Mouse (Mus musculus): ENCODE measurements at regions not wholly inside any gene's neighbourhood (a gene's known extent, or its start where the extent isn't known, plus 50 kb on each side); places are given as distances from the start of the nearest gene placed in this dataset.

DNA sequence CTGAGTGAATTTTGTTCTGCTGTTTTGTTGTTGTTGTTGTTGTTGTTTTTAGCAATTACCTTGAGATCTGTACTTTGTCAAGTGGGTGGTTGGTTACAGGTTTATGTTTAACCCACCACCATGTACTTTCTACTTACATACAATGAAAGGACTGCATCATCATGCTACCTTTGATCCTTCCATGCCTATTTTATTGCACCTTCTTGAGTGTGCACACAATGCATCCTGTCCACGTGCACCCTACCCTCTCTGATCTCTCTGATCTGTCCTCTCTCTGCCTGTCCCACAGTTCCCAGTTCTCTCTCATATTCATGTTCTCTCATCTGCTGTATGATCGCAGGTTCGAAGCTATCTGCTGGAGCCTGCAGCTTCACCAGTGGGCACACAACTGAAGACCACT lies 59.9 kb upstream of the Gas1 start:
- no peak for DNase-seq

DNA sequence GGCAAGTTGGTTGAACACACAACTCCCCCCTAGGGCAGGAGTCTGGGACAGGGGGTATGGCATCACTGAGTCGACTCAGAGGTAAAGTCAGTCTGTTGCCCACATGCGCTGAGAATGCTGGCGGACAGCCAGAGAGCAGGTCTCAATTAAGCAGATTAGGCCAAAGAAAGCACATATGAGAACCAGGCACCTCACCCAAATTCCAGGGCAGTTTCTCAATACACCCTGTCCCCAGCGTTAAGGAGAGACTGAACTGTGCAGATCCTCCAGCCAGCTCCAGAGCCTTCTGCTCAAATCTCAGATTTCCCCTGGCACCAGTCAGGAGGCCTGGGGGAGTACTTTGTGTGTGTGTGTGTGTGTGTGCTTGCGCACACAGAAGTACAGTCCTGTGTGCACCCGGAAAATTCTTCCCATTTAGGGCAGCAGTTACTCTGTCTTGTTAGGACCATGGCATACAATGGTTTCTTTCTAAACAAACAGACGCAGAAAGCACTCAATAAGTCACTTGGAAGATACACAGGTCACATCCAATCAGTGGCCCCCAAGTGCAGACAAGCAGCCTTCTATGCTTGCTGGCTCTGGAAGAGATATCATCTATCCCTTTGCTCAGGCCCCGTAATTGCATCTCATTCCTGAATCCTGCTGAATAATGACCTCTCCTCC lies 65.4 kb upstream of the Gas1 start:
- DNase-seq: peak in 1 of 2 experiments; percentile 3

DNA sequence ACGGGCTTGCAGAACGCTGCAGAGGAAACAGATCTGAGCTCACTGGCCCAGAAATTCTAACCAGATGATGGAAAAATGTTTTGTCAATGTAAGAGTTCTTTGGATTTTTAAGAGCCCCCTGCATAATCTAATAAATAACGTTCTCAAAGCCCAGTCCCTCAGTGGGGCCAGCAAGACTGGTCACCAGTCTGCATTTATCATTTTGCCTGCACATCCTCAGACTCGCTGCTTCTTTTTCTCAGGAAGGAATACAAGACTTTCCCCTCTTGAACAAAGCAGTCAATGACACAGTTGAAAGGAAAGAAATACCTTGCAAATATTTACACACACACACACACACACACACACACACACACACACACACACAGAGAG lies 65.9 kb upstream of the Gas1 start:
- DNase-seq: no peak

DNA sequence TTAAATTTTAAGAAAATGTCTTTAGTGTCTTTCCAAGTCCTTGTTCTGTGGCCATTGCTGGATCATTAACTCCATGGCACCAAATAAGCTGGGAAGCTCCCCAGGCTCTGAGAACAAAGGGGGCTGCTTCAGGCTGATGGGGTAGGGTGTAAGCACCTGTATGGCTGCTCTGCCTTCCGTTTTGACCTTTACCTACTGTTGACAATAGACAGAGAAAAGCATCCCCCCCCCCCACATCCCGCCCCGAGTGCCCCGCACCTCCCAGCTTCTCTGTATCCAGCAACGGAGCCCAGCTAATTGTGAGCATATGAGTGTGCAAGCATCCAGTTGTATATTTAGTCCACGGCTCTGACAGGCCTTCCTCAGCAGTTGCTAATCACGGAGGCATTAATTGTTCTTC lies 78.0 kb upstream of the Gas1 start:
- no peak for DNase-seq

DNA sequence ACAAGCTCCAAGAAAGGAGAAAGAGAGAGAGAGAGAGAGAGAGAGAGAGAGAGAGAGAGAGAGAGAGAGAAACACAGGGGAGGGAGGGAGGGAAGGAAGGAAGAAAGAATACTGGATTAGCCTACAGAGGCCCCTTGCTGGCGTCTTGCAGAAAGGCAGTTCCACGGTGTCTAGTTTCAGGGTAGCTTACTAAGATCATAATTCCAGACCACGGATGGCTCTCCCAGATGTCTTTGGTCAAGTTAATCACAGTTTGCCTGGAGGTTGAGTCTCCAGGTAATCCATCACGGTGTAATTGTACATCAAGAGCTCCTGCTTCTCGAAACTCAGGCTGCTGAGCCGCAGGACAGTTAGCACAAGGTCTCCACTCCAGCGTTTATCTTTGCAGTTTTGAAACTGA lies 78.5 kb upstream of the Gas1 start:
- DNase-seq: no peak

DNA sequence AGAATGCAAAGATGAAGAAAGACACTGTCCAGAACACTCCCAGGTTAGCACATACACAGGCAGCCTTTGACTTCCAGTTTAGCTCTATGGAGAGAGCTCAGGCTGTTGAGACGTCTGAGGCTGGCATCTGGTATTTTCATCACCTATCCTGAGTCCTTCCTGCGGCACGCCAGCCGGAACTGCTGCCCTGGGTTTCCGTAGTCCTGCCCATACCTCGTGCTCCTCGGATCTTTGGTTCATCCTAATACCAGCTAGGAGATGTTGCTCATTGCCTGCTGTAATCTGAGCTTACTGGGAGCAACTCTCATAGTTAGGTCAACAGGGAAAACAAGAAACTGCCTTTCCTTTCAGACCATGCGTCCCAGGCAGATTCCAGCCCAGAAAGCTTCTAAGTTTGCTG lies 79.8 kb upstream of the Gas1 start:
- no peak for DNase-seq

DNA sequence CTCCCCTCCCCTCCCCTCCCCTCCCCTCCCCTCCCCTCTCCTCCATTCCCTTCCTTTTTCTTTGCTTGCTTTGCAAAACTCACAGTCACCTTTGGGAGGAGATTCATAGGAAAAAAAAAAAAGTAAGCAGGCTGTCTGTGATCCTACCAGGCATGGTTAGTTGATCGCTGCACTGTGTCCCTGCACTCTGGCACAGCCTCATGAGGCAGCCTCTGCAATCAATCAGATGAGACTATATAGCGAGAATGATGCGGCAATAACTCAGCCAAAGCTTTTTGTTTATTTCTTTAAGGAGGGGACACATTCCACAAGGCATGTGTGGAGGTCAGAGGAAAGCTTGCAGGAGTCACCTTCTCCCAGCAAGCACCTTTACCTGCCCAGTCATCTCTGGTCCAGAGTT lies 80.7 kb upstream of the Gas1 start:
- DNase-seq: no peak

DNA sequence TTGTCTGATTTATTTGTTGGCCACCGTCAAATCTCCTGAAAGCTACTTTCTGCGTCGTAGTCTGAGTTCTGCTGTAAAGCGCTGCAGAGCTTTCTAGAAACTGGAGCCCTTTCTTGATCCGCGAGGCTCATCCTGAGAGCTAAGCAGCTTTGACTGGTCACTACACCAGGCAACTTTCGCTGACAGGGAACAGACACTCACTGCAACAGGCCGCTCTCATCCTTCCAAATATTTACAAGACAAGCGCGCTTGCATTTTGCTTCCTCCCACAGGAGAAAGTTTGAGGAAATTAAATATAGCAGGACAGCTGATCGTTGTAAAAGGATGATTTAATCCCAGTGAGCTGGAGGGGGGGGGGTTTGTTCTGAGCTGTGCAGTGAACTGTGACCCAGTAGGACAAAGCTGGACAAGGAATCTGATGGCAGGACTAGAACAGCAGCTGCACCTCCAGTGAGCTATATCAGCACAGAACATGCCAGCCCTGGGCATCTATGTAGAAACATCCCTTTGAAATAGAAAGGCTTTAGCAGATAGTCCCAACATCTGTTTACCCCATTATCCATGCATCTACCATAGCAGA lies 85.4 kb upstream of the Gas1 start:
- no peak for DNase-seq

DNA sequence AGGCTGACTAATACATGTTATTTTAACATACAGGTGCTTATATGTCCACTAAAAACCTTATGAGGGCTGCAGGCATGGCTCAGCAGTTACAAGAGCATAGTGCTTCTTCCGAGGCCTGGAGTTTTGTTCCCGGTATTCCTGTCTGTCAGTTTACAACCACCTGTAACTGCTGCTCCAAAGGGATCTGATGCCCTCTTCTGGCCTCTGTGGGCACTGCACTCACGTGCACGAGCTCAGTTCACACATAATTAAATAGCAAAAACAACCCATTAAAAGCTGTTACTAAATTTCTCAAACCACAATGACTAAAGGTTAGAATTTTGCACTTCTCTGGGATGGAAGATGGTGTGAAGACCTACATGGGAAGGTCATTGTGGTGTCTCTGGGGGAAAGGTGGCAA lies 87.3 kb upstream of the Gas1 start:
- no peak for DNase-seq

DNA sequence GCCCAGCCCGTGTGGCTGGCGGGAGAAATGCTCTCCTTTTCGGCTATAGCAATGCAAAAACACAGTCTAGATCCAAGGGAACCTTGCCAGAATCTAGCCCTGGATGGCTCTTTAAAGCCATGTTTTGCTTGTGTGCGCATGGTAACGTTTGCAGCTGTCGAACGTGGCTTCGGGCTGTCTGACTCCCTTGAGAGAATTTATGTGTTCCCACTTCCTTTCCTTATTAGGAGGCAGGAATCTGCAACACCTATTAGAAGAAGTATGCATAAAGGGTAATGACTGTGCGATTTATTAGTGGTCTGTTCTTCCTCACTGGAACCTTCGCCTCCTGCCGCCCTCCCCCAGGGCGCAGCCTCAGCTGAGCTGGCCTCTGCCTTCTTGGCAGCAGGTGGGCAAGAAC lies 90.4 kb upstream of the Gas1 start:
- DNase-seq: no peak

DNA sequence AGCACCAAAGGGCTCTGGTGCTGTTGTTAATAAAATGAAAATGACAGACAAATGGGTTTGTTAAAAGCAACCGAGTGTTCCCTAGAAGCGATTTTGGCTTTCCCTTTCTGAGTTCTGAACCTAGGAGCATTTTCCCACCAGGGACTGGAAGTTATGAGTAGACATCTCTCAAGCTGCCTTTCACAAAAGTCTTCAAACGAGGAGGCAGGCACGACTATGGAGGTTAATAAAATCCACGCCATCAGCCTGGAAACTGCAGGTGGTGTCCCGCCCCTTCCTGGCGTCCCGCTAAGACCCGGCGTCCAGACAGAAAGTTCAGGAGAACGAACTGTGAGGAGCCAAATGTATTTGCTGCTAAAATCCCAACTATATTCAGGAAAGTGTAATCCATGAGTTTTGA lies 91.1 kb upstream of the Gas1 start:
- DNase-seq: no peak

DNA sequence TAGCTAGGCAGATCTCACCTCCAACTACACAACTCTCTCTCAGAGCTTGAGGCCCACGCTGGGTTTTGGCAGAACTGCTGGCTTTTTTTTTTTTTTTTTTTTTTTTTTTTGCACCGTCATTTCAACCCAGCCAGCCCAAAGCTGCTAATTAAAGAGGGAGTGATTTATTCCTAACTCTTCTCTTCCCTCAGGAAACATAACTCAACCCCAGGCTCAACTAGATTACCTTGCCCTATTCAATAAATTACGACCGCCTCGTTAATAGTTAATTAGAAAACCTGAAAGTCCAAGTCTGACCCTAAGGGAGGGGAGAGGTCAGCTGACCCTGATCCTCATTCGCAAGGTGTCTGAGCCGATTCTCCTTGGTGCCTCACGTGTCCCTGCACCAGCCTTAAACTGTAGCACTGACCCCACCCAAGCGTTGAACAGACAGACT lies 92.3 kb upstream of the Gas1 start:
- DNase-seq: no peak

DNA sequence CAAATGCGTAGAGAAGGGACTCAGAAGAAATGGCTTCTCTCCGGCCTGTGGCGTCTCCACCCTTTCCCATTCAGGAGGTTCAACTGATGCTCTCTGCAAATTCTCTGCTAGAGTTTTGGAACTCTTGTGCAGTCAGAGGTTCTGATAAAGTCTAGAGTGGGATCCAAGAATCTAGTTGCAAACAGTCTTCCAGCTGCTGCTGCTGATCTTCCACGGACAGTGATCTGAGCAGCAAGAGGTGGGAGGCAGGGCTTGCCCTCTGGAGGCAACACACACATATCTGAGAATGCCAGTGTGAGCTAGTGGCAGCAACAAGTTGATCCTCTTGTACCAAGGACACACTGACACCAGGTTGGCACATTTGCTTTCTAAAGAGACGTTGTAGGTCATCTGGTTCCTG lies 93.4 kb upstream of the Gas1 start:
- DNase-seq: no peak

DNA sequence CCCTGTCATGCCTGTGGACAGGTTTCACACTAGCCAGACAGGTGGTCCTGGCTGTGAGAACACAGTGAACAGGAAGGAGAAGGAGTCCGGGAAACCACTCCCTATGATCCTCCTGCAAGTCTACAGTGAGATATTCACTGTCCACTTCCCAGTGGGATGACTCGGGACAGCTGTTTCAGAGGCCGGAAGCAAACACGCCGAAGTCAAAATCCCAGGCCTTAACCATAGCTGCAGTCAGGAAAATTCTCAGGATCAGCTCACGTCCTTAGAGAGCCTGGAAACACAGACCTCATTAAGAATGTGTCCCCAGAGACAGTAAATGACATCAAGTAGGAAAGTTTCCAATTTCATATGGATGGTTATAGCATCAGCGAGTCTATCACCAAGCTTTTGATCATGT lies 96.2 kb upstream of the Gas1 start:
- no peak for DNase-seq

DNA sequence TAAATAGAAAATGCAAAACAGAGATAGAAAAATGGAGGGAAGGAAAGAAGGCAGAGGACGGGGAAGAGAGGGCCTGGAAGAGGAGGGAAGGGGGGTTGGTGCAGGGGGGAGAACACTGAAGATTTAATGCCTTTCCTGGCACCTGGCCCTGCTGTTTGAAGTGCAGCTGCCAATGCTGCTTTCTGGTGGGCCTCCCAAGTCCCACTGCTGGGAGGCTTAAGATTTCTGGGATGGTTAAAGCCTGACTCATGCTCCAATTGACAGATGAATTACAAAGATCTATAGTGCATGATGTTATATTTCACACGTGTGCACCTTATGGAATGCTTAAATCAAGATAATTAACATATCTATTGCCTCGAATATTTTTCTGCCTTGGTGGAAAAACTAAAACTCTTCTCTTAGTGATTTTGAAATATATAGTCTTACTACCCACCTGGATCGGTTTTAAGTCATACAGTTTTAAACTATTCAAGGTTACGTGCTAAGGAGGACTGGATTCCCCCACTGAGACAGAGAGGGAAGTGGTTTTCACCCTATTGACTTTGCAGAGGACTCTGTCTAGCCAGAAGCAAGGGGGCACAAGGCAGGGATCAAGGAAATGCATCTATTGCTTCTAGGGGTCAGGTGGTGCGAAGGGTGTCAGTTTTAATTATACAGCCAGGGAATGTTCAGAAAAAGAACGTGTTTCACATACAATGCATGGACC lies 105.5 kb upstream of the Gas1 start:
- DNase-seq: no peak

DNA sequence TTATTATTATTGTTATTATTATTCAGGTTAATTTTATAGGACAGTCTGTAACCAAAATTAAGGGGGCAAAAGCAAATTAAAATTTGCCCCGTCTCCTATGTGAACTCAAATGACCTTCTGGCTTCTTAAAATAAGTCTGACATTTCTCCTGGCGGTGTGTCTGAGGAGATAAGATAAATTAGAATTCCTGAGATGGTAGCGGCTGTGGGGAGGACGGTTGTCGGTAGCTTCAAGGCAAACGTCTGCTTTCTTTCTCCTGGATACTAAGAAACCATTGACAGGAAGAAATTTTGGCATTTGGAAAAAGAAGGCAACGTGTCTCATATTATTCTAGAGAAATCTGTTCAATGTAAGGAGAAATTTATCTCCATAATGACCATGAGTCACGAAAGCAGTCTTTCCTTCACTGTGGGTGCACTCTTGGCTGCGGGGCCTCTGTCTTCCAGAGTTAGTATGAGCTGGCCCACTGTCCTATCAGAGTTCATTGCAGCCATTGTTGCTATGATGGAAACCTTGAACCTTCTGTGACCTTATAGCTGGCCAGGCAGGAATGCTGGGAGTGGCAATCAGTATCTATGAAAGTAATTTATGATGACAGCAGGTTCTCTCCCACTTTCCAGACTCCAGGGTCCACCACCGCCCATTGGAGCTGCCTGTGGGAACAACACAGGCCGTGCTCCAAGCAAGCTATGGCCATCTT lies 109.5 kb upstream of the Gas1 start:
- no peak for DNase-seq

DNA sequence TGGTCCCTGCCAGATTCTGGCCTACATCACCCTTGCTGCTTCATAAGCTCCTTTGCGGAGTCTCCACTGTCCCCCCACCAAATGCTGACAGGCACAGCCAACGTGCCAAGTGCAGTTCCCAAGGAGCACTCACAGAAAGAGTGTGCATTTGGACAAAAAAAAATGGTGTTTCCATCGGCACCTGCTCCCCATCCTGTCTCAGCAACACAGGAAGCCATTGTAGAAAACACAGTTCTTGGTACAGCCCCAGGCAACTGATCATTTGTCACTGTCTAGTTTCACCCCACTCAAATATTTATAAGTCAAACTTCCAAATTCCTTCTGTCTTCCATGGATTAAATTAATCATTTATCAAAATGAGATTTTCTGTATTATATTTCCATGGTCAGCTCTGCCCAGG lies 112.5 kb upstream of the Gas1 start:
- no peak for DNase-seq

DNA sequence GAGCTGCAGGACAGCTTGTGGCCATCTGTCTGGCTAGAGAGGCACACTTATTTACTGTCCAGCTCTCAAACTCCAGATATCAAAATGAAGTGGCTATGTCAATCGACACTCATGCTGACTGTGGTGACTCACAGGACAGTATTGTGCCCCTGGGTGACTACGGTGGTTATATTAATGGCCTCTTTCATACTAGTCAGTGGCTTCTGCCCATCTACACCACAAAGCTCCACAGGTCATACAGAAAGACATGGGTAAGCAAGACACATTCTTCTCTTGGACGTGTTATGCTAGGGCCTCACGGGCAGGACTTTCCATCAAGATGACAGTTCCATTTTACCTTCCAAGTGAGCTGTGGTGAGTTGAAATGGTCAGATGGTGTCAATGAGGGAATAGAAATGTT lies 113.7 kb upstream of the Gas1 start:
- DNase-seq: no peak

DNA sequence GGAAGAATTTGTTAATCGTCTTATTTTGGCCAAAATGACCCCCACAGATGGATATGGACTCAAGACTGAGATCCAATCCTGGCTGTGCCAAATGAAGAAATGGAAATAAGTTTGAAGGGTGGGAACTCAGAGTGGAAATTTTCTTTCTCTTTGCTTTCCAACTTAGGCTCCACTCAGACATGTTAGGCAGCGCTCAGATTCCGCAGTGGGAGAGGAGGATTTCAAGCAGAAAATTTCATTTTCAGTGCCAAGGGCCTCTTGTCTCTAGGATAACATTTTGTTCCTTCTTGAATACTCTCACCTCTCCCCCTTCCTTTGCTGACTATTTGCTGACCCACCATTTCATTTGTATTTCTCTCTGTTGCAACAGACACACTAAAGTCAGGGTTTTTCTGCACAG lies 114.2 kb upstream of the Gas1 start:
- no peak for DNase-seq

DNA sequence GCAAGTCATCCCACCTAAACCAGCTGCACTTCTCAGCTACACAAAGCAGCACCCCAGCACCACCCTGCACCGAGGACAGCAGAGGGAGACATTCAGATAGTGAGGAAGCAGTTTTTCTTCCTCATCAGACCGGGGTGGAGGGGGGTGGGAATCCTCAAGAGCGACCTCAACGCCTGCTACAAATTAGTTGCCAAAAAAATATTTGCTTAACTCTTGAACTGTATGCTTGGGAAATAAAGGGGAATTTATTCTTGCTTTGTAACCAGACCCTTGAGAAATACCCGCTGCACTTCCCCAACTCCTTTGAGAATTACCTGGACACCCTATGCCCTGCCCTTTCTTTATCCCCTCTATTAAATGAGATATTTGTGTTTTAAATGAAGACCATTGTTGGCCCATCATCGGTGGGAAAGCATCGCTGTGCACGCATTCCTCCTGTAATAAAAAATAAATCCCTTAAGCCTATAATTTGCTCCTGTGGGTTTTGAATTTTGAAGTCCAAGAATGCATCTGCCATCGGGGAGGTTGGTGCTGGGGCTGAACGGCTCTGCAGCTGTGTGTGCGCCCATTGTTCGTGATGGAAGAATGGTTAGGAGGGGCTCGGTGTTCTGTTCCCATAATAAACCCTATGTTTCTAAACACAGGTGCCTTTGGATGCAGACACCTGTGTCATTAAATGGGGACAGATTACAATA lies 119.2 kb upstream of the Gas1 start:
- no peak for DNase-seq

DNA sequence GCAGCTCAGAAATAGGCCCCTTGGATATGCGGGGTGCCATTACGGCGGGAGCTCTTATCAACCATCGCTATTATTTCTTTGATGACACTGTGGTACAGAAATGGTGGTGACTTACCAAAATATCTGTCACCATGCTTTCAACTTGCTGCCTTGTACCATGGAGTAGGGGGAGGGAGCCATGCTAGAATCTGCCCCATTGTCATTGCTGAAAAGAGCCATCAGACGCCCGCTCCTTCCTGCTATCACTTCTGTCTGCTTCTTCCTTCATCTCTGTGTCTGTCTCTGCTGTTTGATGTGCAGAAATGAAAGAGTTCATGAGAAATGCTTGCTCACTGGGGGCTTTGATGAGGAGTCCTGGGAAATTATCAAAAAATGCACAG lies 119.7 kb upstream of the Gas1 start:
- DNase-seq: no peak

DNA sequence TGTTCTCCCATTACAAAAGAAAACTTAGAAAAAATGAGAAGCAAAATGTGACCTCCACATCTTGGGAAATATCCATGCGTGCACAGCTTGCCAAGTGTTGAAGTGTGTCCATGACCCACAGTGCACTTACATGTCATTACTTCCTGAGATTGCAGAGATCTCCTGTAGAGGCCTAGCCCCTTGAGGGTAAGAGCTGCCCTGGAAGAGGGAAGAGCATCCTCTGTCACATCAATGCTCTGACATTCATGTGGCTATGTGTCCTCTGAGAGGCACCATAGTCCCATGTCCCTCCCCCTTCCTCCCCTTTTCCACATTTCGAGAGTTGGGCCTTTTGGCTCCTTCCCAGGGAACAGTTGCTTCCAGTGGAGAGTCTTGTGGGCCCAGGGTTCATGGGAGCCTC lies 121.4 kb upstream of the Gas1 start:
- DNase-seq: no peak

DNA sequence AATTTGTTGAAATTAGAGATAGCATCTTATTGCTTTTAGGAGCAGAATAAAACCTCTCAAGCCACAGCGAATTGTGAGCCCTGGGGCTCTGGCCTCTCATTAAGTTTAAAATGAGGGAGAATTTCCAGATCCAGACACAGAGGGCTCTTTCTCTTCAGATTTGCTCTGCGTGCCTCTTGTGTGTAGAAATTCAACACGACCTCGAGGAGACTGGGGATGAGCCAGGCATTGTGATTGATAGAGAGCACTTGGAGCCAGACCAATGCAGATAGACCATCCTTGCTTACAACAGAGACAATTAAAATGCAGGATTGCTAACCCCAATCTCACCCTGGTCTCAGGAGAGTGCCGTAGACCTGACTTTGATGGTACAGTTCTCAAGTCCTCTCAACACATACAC lies 121.9 kb upstream of the Gas1 start:
- DNase-seq: no peak

DNA sequence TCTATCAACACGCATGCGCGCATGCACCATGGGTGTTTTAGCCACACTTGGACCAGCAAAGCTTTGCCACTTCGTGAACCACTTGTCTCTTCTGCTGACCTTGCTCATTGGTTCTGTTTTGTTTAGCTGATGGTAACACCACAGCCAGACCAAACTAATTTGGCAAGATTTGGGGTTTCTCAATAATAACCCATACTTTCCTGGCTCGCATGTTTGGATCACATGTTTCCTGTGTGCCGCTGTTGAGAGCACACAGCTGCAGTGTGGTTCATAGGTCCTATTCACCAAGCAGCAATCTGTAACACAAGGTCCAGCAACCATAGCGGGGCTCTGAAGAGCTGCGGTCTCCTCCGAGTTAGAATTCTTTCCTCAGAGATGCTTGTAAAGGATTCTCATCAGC lies 126.4 kb upstream of the Gas1 start:
- DNase-seq: no peak
